Mouse (Mus musculus) intestine, embryonic 14.5 days (tissue): ENCODE measurements around the gene Tmem132a. TPM values are rescaled to one million over a fixed set of nuclear protein-coding genes. Genes with fewer than 3 reads are reported as not detected.
A peak's percentile ranks its signal among the peaks of the same experiment; 100 is the strongest.

Experiments
- ATAC-seq: fragments of 200-750 bp; cut with Nextera tagmentation; replicated peaks from 2 replicates; pipeline ENCODE4 v1.8.0; 2017; ENCODE audit warnings: low read depth, moderate number of reproducible peaks, moderate TSS enrichment, moderate library complexity; ENCODE audit not compliant: low FRiP score, low TSS enrichment
- DNase-seq: peaks from one replicate; pipeline ENCODE4 v3.0.0-alpha.2; 2018; ENCODE audit warnings: low spot score
- H3K27ac ChIP-seq: fragments of 300-500 bp; sonication (generic); 2 replicates; pipeline ENCODE4 v1.5.1; 2014; ENCODE audit warnings: low read depth, mild to moderate bottlenecking, control low read depth
- H3K27me3 ChIP-seq: fragments of 300-500 bp; sonication (generic); replicated peaks from 2 replicates; pipeline ENCODE4 v1.6.1; 2014; ENCODE audit warnings: low read length, control low read depth; ENCODE audit not compliant: control insufficient read depth, insufficient read depth
- H3K36me3 ChIP-seq: fragments of 300-500 bp; sonication (generic); 2 replicates; pipeline ENCODE4 v1.6.1; 2014; ENCODE audit warnings: low read length, control low read depth; ENCODE audit not compliant: control insufficient read depth, insufficient read depth
- H3K4me1 ChIP-seq: fragments of 300-500 bp; sonication (generic); replicated peaks from 2 replicates; pipeline ENCODE4 v1.6.1; 2014; ENCODE audit warnings: low read length, control low read depth, mixed read lengths; ENCODE audit not compliant: control insufficient read depth, insufficient read depth
- H3K4me2 ChIP-seq: fragments of 300-500 bp; sonication (generic); 2 replicates; pipeline ENCODE4 v1.6.1; 2014; ENCODE audit warnings: low read length
- H3K4me3 ChIP-seq: fragments of 300-500 bp; sonication (generic); 2 replicates; pipeline ENCODE4 v1.5.1; 2014; ENCODE audit warnings: low read depth, low read length, control low read depth, mixed read lengths
- H3K9ac ChIP-seq: fragments of 300-500 bp; sonication (generic); 2 replicates; pipeline ENCODE4 v1.6.1; 2014; ENCODE audit warnings: mild to moderate bottlenecking, low read length
- H3K9me3 ChIP-seq: fragments of 300-500 bp; sonication (generic); 2 replicates; pipeline ENCODE4 v1.6.1; 2016; ENCODE audit warnings: low read length, control low read depth; ENCODE audit not compliant: control insufficient read depth
- WGBS: fragments of 180-500 bp; shearing (Covaris S2); extraction: QIAGEN DNeasy Blood & Tissue Kit; methylation state at CpG from one replicate; pipeline ENCODE4 v1.1.7; 2014; 5-methylcytosine and 5-hydroxymethylcytosine counted together
- polyA plus RNA-seq: library from polyadenylated mRNA; unstranded; fragments of >200 nt; fragmentation: Nextera tagmentation; extraction: Ambion mirVana; gene quantifications from 2 replicates; pipeline ENCODE4 v1.2.1, GENCODE M21; 2014

The Tmem132a gene
- polyA plus RNA-seq, 1 experiment from 2014 or later, result 50.6 TPM

GRCm38 (mm10) chr19:10832030-10832429 lies 37.7 kb downstream of the Tmem132a start:
- DNase-seq (no peak), ATAC-seq (no peak)

DNA sequence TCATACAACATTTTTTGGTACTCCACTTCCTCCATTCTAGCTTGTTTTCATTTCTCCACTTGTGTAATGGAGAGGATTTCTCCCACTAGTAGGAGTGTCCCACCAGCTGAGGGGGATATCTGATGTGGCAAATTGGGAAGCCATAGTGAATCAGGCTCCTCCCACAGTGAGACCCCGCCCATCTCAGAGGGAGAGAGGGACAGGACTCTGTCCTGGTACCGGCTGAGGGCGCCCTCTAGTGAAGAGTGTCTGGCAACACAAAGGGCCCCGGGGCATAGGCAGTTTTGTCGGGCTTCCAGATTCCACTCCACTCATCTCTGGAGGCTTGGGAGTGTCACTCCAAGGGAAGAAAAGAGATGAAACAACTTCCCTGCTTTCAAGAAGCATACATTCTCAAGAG lies 38.3 kb downstream of the Tmem132a start:
- no peaks in the 10 kb centered on the region for H3K36me3 ChIP-seq
- H3K9me3 ChIP-seq, result no peaks in the 10 kb centered on the region
- no peak overlapping the region for H3K9ac ChIP-seq
- peak; percentile 60 for DNase-seq
- H3K27ac ChIP-seq, result no peak overlapping the region
- WGBS, result 13% methylated on average over 5 of the region's 5 CpGs
- H3K4me3 ChIP-seq, result no peak overlapping the region
- H3K4me2 ChIP-seq, result no peak overlapping the region
- no peak for ATAC-seq
- H3K27me3 ChIP-seq, result no peaks in the 10 kb centered on the region
- H3K4me1 ChIP-seq, result no peaks in the 10 kb centered on the region

More at GRCm38 (mm10) chr19:10832030-10832429, 37.7 kb downstream of the Tmem132a start:
- H3K9ac ChIP-seq, result no peak overlapping the region
- H3K27me3 ChIP-seq, result no peaks in the 10 kb centered on the region
- H3K4me1 ChIP-seq, result no peaks in the 10 kb centered on the region
- no peaks in the 10 kb centered on the region for H3K9me3 ChIP-seq
- no peak overlapping the region for H3K27ac ChIP-seq
- H3K4me2 ChIP-seq, result no peak overlapping the region
- H3K4me3 ChIP-seq, result no peak overlapping the region
- 71% methylated on average over 3 of the region's 3 CpGs for WGBS
- no peaks in the 10 kb centered on the region for H3K36me3 ChIP-seq

DNA sequence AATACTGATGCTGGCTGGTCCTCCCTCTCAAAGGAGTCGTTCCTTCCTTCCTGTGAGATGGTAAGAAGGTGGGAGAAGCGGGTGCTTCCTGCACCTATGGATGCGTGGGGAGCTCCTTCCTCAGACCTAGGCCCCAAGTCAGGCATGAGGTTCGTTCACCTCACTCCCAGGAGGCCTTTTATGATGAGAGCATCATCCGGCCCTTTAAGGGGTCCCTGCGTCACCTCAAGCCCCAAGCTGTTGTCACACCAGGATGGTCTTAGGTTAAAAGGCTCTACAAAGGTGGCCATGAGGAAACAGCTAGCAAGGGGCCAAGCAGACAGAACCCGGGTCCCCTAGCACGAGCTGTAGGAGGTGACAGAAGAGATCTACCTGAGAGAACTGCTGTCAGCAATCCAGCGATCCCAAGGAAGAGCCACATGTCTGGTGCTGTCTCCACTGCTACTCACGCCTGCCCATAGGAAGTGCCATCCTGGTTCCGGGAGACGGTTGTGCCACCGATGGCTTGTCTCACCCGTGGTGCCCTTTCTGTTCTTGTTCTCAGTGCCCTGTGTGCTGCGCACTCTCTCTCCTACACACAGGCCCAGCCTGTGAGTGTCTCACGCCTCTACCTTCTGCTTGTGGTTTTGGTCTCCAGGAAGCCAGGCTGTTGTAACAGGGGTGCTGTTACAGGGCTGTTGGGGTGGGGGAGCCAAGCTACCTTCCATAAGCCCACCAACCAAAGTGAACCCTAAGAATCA lies 40.1 kb downstream of the Tmem132a start, which contains the start of gene Cd6:
Gene Cd6 (minus strand): TSS at position 623 of the 740 bp plus-strand sequence.
- Histone ChIP-seq H3K27me3 (no peaks in the 10 kb centered on the region), H3K4me2 (no peak within 1 kb of the TSS), H3K4me3 (no peak within 1 kb of the TSS), H3K27ac (no peak within 1 kb of the TSS), H3K4me1 (no peaks in the 10 kb centered on the region), H3K9ac (no peak within 1 kb of the TSS), H3K9me3 (no peaks in the 10 kb centered on the region), H3K36me3 (no peaks in the 10 kb centered on the region)
- ATAC-seq, result no peak
- DNase-seq, result no peak
- 91% methylated on average over 16 of the region's 16 CpGs for WGBS

DNA sequence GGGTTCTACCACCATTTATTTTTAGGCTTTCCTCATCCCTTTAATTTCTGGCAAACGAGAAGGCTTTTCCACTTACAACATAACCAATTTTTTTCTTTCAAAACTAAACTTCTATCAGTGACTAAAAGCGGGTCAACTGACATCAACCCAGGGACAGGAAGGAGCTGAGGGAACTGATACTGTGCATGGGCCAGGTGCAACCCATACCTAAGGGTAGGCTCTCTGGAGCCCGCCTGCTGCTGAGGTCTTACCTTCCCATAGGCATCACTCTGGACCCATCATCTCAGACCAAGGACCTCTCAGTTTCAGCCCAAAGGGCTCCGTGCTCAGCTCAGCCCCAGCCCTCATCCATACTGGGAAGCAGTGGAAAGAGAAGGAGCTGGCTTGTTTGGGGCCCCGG lies 41.4 kb downstream of the Tmem132a start:
- no peaks in the 10 kb centered on the region for H3K36me3 ChIP-seq
- H3K4me3 ChIP-seq, result no peak overlapping the region
- ATAC-seq, result no peak
- no peak for DNase-seq
- no peak overlapping the region for H3K27ac ChIP-seq
- H3K9me3 ChIP-seq, result no peaks in the 10 kb centered on the region
- H3K27me3 ChIP-seq, result no peaks in the 10 kb centered on the region
- H3K4me1 ChIP-seq, result no peaks in the 10 kb centered on the region
- H3K4me2 ChIP-seq, result no peak overlapping the region
- no peak overlapping the region for H3K9ac ChIP-seq
- WGBS, result 91% methylated on average over 5 of the region's 5 CpGs

DNA sequence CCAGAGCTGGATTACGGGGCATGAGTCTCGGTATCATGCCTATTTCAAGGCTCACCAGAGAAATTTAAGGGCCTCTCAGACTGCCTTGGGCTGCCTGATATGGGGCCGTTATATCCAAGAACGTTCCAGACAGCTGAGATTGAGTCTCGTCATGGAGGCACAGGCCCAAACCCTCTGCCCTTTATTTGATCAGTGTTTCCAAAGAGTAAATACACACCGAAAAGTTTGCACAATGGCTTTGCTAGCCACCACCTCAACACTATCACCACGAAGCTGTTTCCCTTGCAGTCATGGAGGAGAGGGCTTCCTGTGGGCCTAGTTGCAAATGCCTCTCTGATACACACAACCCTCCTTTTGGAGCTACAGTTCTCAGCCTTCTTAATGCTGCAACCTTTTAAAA lies 45.7 kb downstream of the Tmem132a start:
- Histone ChIP-seq H3K9ac (no peak overlapping the region), H3K27ac (no peak overlapping the region), H3K9me3 (no peaks in the 10 kb centered on the region), H3K4me2 (no peak overlapping the region), H3K4me3 (no peak overlapping the region), H3K4me1 (no peaks in the 10 kb centered on the region), H3K36me3 (no peaks in the 10 kb centered on the region), H3K27me3 (no peaks in the 10 kb centered on the region)
- 85% methylated on average over 7 of the region's 7 CpGs for WGBS
- no peak for ATAC-seq
- DNase-seq, result no peak

DNA sequence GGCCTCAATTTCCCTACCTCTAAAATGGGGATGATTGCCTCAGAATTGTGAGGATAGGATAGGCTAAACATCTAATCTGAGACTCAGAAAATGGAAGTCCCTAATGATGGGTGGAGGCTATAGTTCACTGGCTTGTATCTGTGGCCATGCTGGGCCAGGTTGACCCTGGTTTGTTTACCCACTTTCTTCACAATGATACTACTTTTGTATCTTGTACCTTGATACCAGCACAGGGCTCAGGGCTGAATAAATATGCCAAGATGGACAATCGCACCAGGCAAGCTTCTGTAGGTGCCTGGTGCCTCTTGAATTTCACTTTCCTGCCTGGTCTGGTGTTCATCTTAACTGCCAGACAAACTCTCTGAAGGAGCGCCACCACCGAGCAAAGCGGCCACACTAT lies 47.2 kb downstream of the Tmem132a start:
- Histone ChIP-seq H3K4me2 (no peak overlapping the region), H3K9me3 (no peaks in the 10 kb centered on the region), H3K36me3 (no peaks in the 10 kb centered on the region), H3K27me3 (no peaks in the 10 kb centered on the region), H3K4me1 (no peaks in the 10 kb centered on the region), H3K27ac (no peak overlapping the region), H3K4me3 (no peak overlapping the region), H3K9ac (no peak overlapping the region)
- DNase-seq (no peak), ATAC-seq (no peak)
- WGBS, result 87% methylated on average over 4 of the region's 4 CpGs

GRCm38 (mm10) chr19:10821319-10821718 lies 48.4 kb downstream of the Tmem132a start:
- H3K27ac ChIP-seq, result no peak overlapping the region
- no peak for ATAC-seq
- DNase-seq, result no peak
- no peak overlapping the region for H3K4me2 ChIP-seq
- H3K4me3 ChIP-seq, result no peak overlapping the region
- no peaks in the 10 kb centered on the region for H3K9me3 ChIP-seq
- no peaks in the 10 kb centered on the region for H3K4me1 ChIP-seq
- no peaks in the 10 kb centered on the region for H3K27me3 ChIP-seq
- WGBS, result 64% methylated on average over 7 of the region's 7 CpGs
- H3K9ac ChIP-seq, result no peak overlapping the region
- no peaks in the 10 kb centered on the region for H3K36me3 ChIP-seq

DNA sequence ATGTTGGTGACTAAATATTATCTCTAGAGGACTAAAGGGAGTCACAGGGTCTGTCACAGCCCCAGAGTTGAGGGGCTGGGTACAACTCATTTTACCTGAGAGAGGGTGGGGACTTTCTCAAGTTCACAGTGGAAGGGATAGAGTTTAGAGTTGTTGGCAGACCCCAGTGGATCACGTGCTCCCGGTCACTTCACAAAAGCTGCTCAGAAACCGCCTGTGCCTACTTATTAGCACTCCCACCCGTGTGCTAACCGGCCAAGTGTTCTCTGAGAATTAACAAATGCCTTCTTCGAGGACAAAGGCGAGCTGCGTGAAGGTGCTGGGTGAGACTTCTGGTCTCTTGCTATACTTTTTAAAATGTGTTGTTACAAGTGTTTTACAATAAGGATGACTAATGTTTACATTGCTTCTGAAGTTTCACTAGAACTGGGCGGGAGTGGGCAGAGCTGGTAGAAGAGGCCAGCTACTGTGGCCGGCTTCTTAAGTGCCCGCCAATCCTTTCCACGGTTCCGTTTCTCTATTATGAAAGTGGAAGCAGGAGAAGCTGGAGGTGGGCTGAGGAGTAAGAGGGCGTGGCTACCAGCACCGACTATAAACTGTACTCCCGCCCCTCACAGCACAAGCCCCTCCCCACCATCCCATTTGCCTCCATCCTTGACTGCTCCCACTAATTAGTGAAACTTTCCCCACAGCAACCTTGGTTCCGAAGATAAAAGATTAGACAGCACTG lies 51.4 kb downstream of the Tmem132a start:
- Histone ChIP-seq H3K27ac (no peak overlapping the region), H3K27me3 (no peaks in the 10 kb centered on the region), H3K4me1 (no peaks in the 10 kb centered on the region), H3K4me2 (peak overlapping the region; percentile 28), H3K9ac (no peak overlapping the region), H3K4me3 (no peak overlapping the region), H3K36me3 (no peaks in the 10 kb centered on the region), H3K9me3 (no peaks in the 10 kb centered on the region)
- ATAC-seq, result peak; percentile 50
- DNase-seq, result peak; percentile 54
- 33% methylated on average over 17 of the region's 17 CpGs for WGBS
